Mouse (Mus musculus): ENCODE measurements around the gene Naga.

Naga gene

GRCm38 (mm10) chr15:82339150-82339549, 425 bp upstream of the Naga start:
- no peak for DNase-seq (ENCODE audit: low read depth, low spot score)

GRCm38 (mm10) chr15:82337875-82338274, 850 bp downstream of the Naga start:
- no peak for DNase-seq (ENCODE audit: low read depth, low spot score)

GRCm38 (mm10) chr15:82336629-82337028, 2.1 kb downstream of the Naga start:
- no peak for DNase-seq (ENCODE audit: low read depth, low spot score)

- DNase-seq (ENCODE audit: low read depth, low spot score), result no peak
Measured at GRCm38 (mm10) chr15:82335194-82335593, 3.5 kb downstream of the Naga start.

- no peak for DNase-seq (ENCODE audit: low read depth, low spot score)
Measured at GRCm38 (mm10) chr15:82325382-82325781, 13.3 kb downstream of the Naga start.

- no peak for DNase-seq (ENCODE audit: low read depth, low spot score)
Measured at GRCm38 (mm10) chr15:82322195-82322594, 16.5 kb downstream of the Naga start.

- no peak for DNase-seq (ENCODE audit: low read depth, low spot score)
Measured at GRCm38 (mm10) chr15:82319613-82320012, 19.1 kb downstream of the Naga start.

GRCm38 (mm10) chr15:82317839-82318238, 20.9 kb downstream of the Naga start:
- no peak for DNase-seq (ENCODE audit: low read depth, low spot score)

GRCm38 (mm10) chr15:82308416-82308815, 30.3 kb downstream of the Naga start:
- no peak for DNase-seq (ENCODE audit: low read depth, low spot score)

GRCm38 (mm10) chr15:82307107-82307506, 31.6 kb downstream of the Naga start:
- no peak for DNase-seq (ENCODE audit: low read depth, low spot score)

- DNase-seq (ENCODE audit: low read depth, low spot score), result no peak
Measured at GRCm38 (mm10) chr15:82298764-82299561, 39.8 kb downstream of the Naga start, which contains the start of gene Wbp2nl. TSS of gene Wbp2nl (plus strand) at chr15:82298954.

GRCm38 (mm10) chr15:82294059-82294458, 44.7 kb downstream of the Naga start:
- DNase-seq (ENCODE audit: low read depth, low spot score), result no peak

- DNase-seq (ENCODE audit: low read depth, low spot score), result no peak
Measured at GRCm38 (mm10) chr15:82293271-82293711, 45.4 kb downstream of the Naga start.

- no peak for DNase-seq (ENCODE audit: low read depth, low spot score)
Measured at GRCm38 (mm10) chr15:82292851-82293250, 45.9 kb downstream of the Naga start.

GRCm38 (mm10) chr15:82290252-82290651, 48.5 kb downstream of the Naga start:
- DNase-seq (ENCODE audit: low read depth, low spot score), result no peak

- DNase-seq (ENCODE audit: low read depth, low spot score), result no peak
Measured at GRCm38 (mm10) chr15:82286157-82286556, 52.6 kb downstream of the Naga start.

GRCm38 (mm10) chr15:82280638-82281037, 58.1 kb downstream of the Naga start:
- no peak for DNase-seq (ENCODE audit: low read depth, low spot score)

Data from telencephalon, adult 2 months (tissue).